9 mouse cellular contexts compared by ENCODE assay signal in the genomic region with DNA sequence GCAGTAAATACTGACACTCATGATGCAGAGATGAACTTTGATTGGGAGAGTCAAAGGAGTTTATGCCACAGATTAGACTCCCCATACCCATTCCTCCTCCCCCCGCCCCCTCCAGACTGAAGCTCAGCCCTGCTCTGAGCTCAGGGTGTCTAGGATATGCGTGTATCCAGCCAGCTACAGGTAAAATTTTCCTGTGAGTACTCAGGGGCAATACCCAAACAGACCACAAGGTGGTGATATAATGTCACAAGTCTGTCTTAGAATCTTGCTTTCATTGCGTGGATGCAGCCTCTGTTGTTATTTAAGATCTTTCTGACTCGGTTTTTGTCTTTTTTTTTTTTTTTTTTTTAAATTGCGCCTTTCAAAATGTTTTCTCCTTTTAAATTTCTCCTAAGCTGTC. TPM values are rescaled to one million over a fixed set of nuclear protein-coding genes. Genes with fewer than 3 reads are reported as not detected.
DNase-seq lines count a peak whose midpoint lies in the region; ATAC-seq and TF ChIP-seq lines count a peak whose summit lies in the region.
"Had no signal": no experiment of that assay in that cellular context is flagged by ENCODE, and none has a peak within 500 bp of the region (broad histone marks: within the 10 kb centered on the region; RNA-seq: fewer than 3 reads in every experiment).

No protein-coding gene starts in this region.

- no peaks in the 10 kb centered on the region for H3K36me3 ChIP-seq in forebrain, postnatal 0 days (ENCODE audit: insufficient read depth)
- no peaks in the 10 kb centered on the region for H3K36me3 ChIP-seq in kidney, adult 2 months (ENCODE audit: control insufficient read depth, insufficient read depth, low read length)
- H3K36me3 ChIP-seq in limb, embryonic 14.5 days (ENCODE audit: control insufficient read depth, insufficient read depth, low read length), result no peaks in the 10 kb centered on the region

- H3K9ac ChIP-seq in forebrain, postnatal 0 days, result no peak overlapping the region
- no peak overlapping the region for H3K9ac ChIP-seq in limb, embryonic 14.5 days (ENCODE audit: low read depth, low read length, severe bottlenecking)

- DNase-seq in urinary bladder, postnatal 25 days (ENCODE audit: low spot score), result peak; percentile 57
- DNase-seq in urinary bladder, adult 2 months (ENCODE audit: low spot score), result no peak
- DNase-seq in cerebellum, adult 11-12 months, result peak; percentile 24
- peak; percentile 89 for DNase-seq in forebrain, postnatal 0 days
- DNase-seq in kidney, adult 2 months, result peak; percentile 76
- peak; percentile 78 for DNase-seq in limb, embryonic 14.5 days (ENCODE audit: low spot score)
- peak; percentile 65 for DNase-seq in neural tube, embryonic 10.5 days (ENCODE audit: extremely low spot score, low spot score)
- DNase-seq in thymus, postnatal 14 days, result peak; percentile 75

- no peak overlapping the region for H3K4me3 ChIP-seq in forebrain, postnatal 0 days (ENCODE audit: low read depth, low read length)
- H3K4me3 ChIP-seq in kidney, adult 2 months (ENCODE audit: insufficient read depth, low read depth, low read length), result no peak overlapping the region
- H3K4me3 ChIP-seq in limb, embryonic 14.5 days (replicated peaks; ENCODE audit: low read length), result no peak overlapping the region
- H3K4me3 ChIP-seq: myocyte had no signal

- TF ChIP-seq CTCF in forebrain, postnatal 0 days (IDR thresholded peaks at IDR 0.05; ENCODE audit: low read depth), result peak; percentile 91
- peak; percentile 38 for TF ChIP-seq CTCF in kidney, adult 2 months (conservative IDR thresholded peaks at IDR 0.05; ENCODE audit: insufficient read depth, insufficient read length, low read depth, low read length)

- peak; percentile 64; the same call in 1 of the 2 replicates for ATAC-seq in forebrain, postnatal 0 days
- ATAC-seq in limb, embryonic 14.5 days (ENCODE audit: low FRiP score, low read depth), result no peak

- 4% methylated on average over 5 of the region's 5 CpGs for WGBS in forebrain, postnatal 0 days
- 2% methylated on average over 5 of the region's 5 CpGs for WGBS in kidney, adult 2 months
- WGBS in limb, embryonic 14.5 days, result 5% methylated on average over 5 of the region's 5 CpGs

- no peak for TF ChIP-seq POLR2A in kidney, adult 2 months (IDR thresholded peaks at IDR 0.05; ENCODE audit: low read depth, low read length)
- no peak for TF ChIP-seq POLR2A in limb, embryonic 14.5 days (IDR thresholded peaks at IDR 0.05; ENCODE audit: borderline replicate concordance, extremely low read depth, insufficient read depth, insufficient read length)

- no peaks in the 10 kb centered on the region for H3K27me3 ChIP-seq in forebrain, postnatal 0 days (ENCODE audit: insufficient read depth, low read length)
- no peaks in the 10 kb centered on the region for H3K27me3 ChIP-seq in kidney, adult 2 months (replicated peaks; ENCODE audit: control insufficient read depth, insufficient read depth, low read length)
- no peaks in the 10 kb centered on the region for H3K27me3 ChIP-seq in limb, embryonic 14.5 days (ENCODE audit: control insufficient read depth, insufficient read depth, low read length)

- H3K27ac ChIP-seq in forebrain, postnatal 0 days (ENCODE audit: low read depth, low read length), result no peak overlapping the region
- H3K27ac ChIP-seq in kidney, adult 2 months (ENCODE audit: insufficient read depth, low read depth, low read length), result no peak overlapping the region
- no peak overlapping the region for H3K27ac ChIP-seq in limb, embryonic 14.5 days (replicated peaks; ENCODE audit: low read depth, low read length)

- no peaks in the 10 kb centered on the region for H3K9me3 ChIP-seq in forebrain, postnatal 0 days (ENCODE audit: low read length)
- H3K9me3 ChIP-seq in limb, embryonic 14.5 days (ENCODE audit: control insufficient read depth, low read length), result no peaks in the 10 kb centered on the region

- H3K4me1 ChIP-seq in forebrain, postnatal 0 days (ENCODE audit: insufficient read depth), result no peaks in the 10 kb centered on the region
- no peaks in the 10 kb centered on the region for H3K4me1 ChIP-seq in kidney, adult 2 months (ENCODE audit: control insufficient read depth, insufficient read depth, low read length)
- 0 out of 2 replicates have a peak, but pooled peaks cover 5% of the 10 kb centered on the region for H3K4me1 ChIP-seq in limb, embryonic 14.5 days (ENCODE audit: control insufficient read depth, insufficient read depth, low read length)

- no peak overlapping the region for H3K4me2 ChIP-seq in forebrain, postnatal 0 days (ENCODE audit: low read depth)
- H3K4me2 ChIP-seq in limb, embryonic 14.5 days (replicated peaks; ENCODE audit: low read depth, low read length, severe bottlenecking), result no peak overlapping the region

RNA-seq across cellular contexts. Expression of gene Etnk1, which starts 52.3 kb away (rescaled TPM):
- polyA plus RNA-seq in urinary bladder, adult 2 months (2012; rRNA removed), result 45.0 and 57.4 TPM in 2 replicates
- 92.4 and 116 TPM in 2 replicates for total RNA-seq in forebrain, postnatal 0 days (2014; rRNA removed)
- polyA plus RNA-seq in forebrain, postnatal 0 days (2015; fragmentation: Nextera tagmentation; extraction: Ambion mirVana), result 14.1 and 24.8 TPM in 2 replicates
- 71.5 and 71.6 TPM in 2 replicates for polyA plus RNA-seq in kidney, adult 2 months (2012; rRNA removed)
- 72.9 and 81.9 TPM in 2 replicates for polyA plus RNA-seq in limb, embryonic 14.5 days (2012; rRNA removed)
- polyA plus RNA-seq in limb, embryonic 14.5 days (2014; fragmentation: Nextera tagmentation; extraction: Ambion mirVana), result 22.0 and 24.6 TPM in 2 replicates
